Mouse (Mus musculus): ENCODE results near the gene Cd300ld4.
"Not testable (repeated sequence)": the region's sequence is repeated elsewhere in the genome, so short reads cannot be mapped to it uniquely, and the experiment has no call there.

Cd300ld4 gene

GRCm38 (mm10) chr11:115026912-115027311, at the start of gene Cd300ld4:
Gene Cd300ld4 (minus strand): TSS chr11:115027012.
- not testable (repeated sequence) for DNase-seq

- no peak for DNase-seq
These were observed 49.0 kb upstream of the Cd300ld4 start for GRCm38 (mm10) chr11:115075859-115076258.

GRCm38 (mm10) chr11:115075407-115075806, 48.6 kb upstream of the Cd300ld4 start:
- DNase-seq: no peak

GRCm38 (mm10) chr11:115073002-115073401, 46.2 kb upstream of the Cd300ld4 start:
- DNase-seq: no peak

- DNase-seq: no peak
These were observed 45.0 kb upstream of the Cd300ld4 start for GRCm38 (mm10) chr11:115071631-115072294.

- no peak for DNase-seq
These were observed 44.3 kb upstream of the Cd300ld4 start for GRCm38 (mm10) chr11:115071015-115071551.

- DNase-seq: no peak
These were observed 40.0 kb upstream of the Cd300ld4 start for GRCm38 (mm10) chr11:115066768-115067167.

- no peak for DNase-seq
These were observed 35.3 kb upstream of the Cd300ld4 start, which contains the start of gene Cd300e for GRCm38 (mm10) chr11:115062077-115062476. Gene Cd300e (minus strand): TSS chr11:115062177.

- DNase-seq: no peak
These were observed 33.0 kb upstream of the Cd300ld4 start for GRCm38 (mm10) chr11:115059797-115060196.

GRCm38 (mm10) chr11:115058701-115059100, 31.9 kb upstream of the Cd300ld4 start:
- DNase-seq: no peak

- DNase-seq: no peak
These were observed 27.7 kb upstream of the Cd300ld4 start for GRCm38 (mm10) chr11:115054537-115054936.

- no peak for DNase-seq
These were observed 26.2 kb upstream of the Cd300ld4 start for GRCm38 (mm10) chr11:115052991-115053390.

- no peak for DNase-seq
These were observed 25.4 kb upstream of the Cd300ld4 start for GRCm38 (mm10) chr11:115052206-115052605.

GRCm38 (mm10) chr11:115049282-115049895, 22.6 kb upstream of the Cd300ld4 start:
- peak; percentile 17 for DNase-seq

GRCm38 (mm10) chr11:115048259-115048658, 21.4 kb upstream of the Cd300ld4 start, which contains the start of gene Cd300ld3:
Gene Cd300ld3 (minus strand): TSS chr11:115048409.
- no peak for DNase-seq

- not testable (repeated sequence) for DNase-seq
These were observed 10.9 kb upstream of the Cd300ld4 start, which contains the start of gene Cd300ld5 for GRCm38 (mm10) chr11:115037669-115038068. Gene Cd300ld5 (minus strand): TSS chr11:115037769.

GRCm38 (mm10) chr11:115016093-115016492, 10.7 kb downstream of the Cd300ld4 start, which contains the start of gene Cd300ld2:
Gene Cd300ld2 (minus strand): TSS chr11:115016193.
- not testable (repeated sequence) for DNase-seq

GRCm38 (mm10) chr11:115004070-115004469, 22.7 kb downstream of the Cd300ld4 start:
- DNase-seq: no peak

GRCm38 (mm10) chr11:115001474-115002040, 25.3 kb downstream of the Cd300ld4 start, which contains the start of gene Cd300c2:
Gene Cd300c2 (minus strand): TSS chr11:115001880.
- no peak for DNase-seq

GRCm38 (mm10) chr11:114989793-114990192, 37.0 kb downstream of the Cd300ld4 start, which contains the start of gene Cd300ld:
Gene Cd300ld (minus strand): TSS chr11:114989922.
- DNase-seq: no peak

GRCm38 (mm10) chr11:114981866-114982265, 44.9 kb downstream of the Cd300ld4 start:
- no peak for DNase-seq

- no peak for DNase-seq
These were observed 54.1 kb downstream of the Cd300ld4 start for GRCm38 (mm10) chr11:114972726-114973125.

Measured in right cerebral cortex, postnatal 14 days (tissue).